Mouse (Mus musculus): ENCODE measurements around the gene Hic1. TPM values are rescaled to one million over a fixed set of nuclear protein-coding genes. Genes with fewer than 3 reads are reported as not detected.
A peak's percentile ranks its signal among the peaks of the same experiment; 100 is the strongest.

The Hic1 gene
- polyA plus RNA-seq, 1 experiment = 20.7 TPM

DNA sequence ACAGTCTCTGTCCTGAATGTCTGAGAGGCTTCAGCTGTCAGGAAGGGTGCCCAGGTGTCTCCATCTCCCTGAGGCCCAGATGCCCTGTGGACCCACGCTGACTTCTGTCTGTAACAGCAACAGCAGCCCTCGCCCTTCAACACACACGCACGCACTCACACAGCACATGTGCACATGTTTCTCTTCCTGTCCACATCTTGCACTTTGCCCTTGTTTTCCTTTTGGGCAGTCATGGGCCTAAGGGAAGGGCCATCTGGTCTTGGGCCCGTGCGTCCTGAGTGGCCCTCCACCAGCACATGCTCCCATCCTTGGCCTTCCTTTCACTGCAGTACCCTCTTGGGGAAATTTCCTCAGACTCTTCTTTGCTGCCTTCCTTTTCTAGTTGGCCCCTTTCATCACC is 5.9 kb downstream of the Hic1 start:
- H3K4me3 ChIP-seq (ENCODE audit: insufficient read depth, low read length) = no peak overlapping the region
- no peak for TF ChIP-seq CTCF (IDR thresholded peaks at IDR 0.05; ENCODE audit: borderline replicate concordance, insufficient read depth, low read length)
- peak; percentile 32 for TF ChIP-seq POLR2A (IDR thresholded peaks at IDR 0.05; ENCODE audit: low read depth, low read length)
- no peak overlapping the region for H3K27ac ChIP-seq (ENCODE audit: insufficient read depth, low read length)
- H3K4me1 ChIP-seq (ENCODE audit: control insufficient read depth, insufficient read depth, low read length) = 0 out of 2 replicates have a peak, but pooled peaks cover 1% of the 10 kb centered on the region

DNA sequence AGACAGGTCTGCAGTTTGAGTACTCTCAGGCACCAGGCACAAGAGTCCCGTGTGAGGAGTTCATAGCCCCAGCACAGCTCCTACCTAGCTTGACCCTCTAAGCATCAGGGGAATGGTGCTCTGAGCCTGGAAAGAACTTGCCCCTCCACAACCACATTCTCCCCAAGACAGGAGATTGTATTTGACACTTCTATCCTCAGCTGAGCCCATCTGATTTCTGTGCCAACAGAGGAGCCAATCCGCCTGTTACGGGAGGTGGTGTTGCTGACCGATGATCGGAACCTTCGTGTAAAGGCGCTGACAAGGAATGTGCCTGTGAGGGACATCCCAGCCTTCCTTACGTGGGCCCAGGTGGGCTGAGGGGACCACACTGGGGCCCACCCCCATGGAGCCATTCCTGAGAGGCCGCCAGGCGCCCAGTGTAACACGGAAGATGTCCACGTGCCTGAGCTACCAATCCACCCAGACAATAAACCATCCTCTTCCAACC is 6.7 kb downstream of the Hic1 start:
- H3K4me3 ChIP-seq (ENCODE audit: insufficient read depth, low read length) = no peak overlapping the region
- peaks cover 3% of the 10 kb centered on the region; the same call in 1 of the 2 replicates for H3K4me1 ChIP-seq (ENCODE audit: control insufficient read depth, insufficient read depth, low read length)
- TF ChIP-seq POLR2A (IDR thresholded peaks at IDR 0.05; ENCODE audit: low read depth, low read length) (0 out of 2 replicates have a peak, but pooled peaks have one; percentile 25), CTCF (IDR thresholded peaks at IDR 0.05; ENCODE audit: borderline replicate concordance, insufficient read depth, low read length) (no peak)
- H3K27ac ChIP-seq (ENCODE audit: insufficient read depth, low read length) = no peak overlapping the region

GRCm38 (mm10) chr11:75161417-75162008 is 7.8 kb downstream of the Hic1 start:
- no peak for TF ChIP-seq CTCF (IDR thresholded peaks at IDR 0.05; ENCODE audit: borderline replicate concordance, insufficient read depth, low read length)
- TF ChIP-seq POLR2A (IDR thresholded peaks at IDR 0.05; ENCODE audit: low read depth, low read length) = peak; percentile 28; the same call in 1 of the 2 replicates
- Histone ChIP-seq H3K4me3 (ENCODE audit: insufficient read depth, low read length) (no peak overlapping the region), H3K27ac (ENCODE audit: insufficient read depth, low read length) (0 out of 2 replicates have a peak overlapping the region, but pooled peaks have one; percentile 12), H3K4me1 (ENCODE audit: control insufficient read depth, insufficient read depth, low read length) (peaks cover 11% of the 10 kb centered on the region)

- H3K4me3 ChIP-seq (ENCODE audit: insufficient read depth, low read length) = no peak overlapping the region
- TF ChIP-seq POLR2A (IDR thresholded peaks at IDR 0.05; ENCODE audit: low read depth, low read length) (no peak), CTCF (IDR thresholded peaks at IDR 0.05; ENCODE audit: borderline replicate concordance, insufficient read depth, low read length) (no peak)
- H3K4me1 ChIP-seq (ENCODE audit: control insufficient read depth, insufficient read depth, low read length) = peaks cover 15% of the 10 kb centered on the region
- H3K27ac ChIP-seq (ENCODE audit: insufficient read depth, low read length) = peak overlapping the region; percentile 0; the same call in 1 of the 2 replicates
Measured at GRCm38 (mm10) chr11:75160954-75161353, 8.4 kb downstream of the Hic1 start.

GRCm38 (mm10) chr11:75159564-75159963 is 9.8 kb downstream of the Hic1 start:
- Histone ChIP-seq H3K27ac (ENCODE audit: insufficient read depth, low read length) (no peak overlapping the region), H3K4me1 (ENCODE audit: control insufficient read depth, insufficient read depth, low read length) (peaks cover 17% of the 10 kb centered on the region), H3K4me3 (ENCODE audit: insufficient read depth, low read length) (no peak overlapping the region)
- no peak for TF ChIP-seq POLR2A (IDR thresholded peaks at IDR 0.05; ENCODE audit: low read depth, low read length)
- TF ChIP-seq CTCF (IDR thresholded peaks at IDR 0.05; ENCODE audit: borderline replicate concordance, insufficient read depth, low read length) = peak; percentile 53; the same call in 1 of the 2 replicates

DNA sequence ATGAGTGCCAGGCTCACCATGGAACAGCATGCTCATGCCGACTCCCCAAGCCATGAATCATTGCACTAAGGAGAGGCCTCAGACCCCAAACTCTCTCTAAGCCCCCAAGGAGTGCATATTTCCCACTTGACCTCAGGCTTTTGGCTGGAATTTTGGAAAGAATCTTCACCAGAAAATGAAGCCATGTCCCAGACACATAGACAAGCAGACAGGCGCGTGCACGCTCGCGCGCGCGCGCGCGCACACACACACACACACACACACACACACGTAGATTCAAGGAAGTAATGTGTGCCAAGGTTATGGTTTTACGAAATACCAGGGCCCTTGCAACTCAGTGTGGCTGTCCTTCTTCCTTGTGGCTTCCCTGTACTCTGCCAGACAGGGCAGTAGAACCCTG is 10.9 kb downstream of the Hic1 start:
- peaks cover 17% of the 10 kb centered on the region for H3K4me1 ChIP-seq (ENCODE audit: control insufficient read depth, insufficient read depth, low read length)
- H3K4me3 ChIP-seq (ENCODE audit: insufficient read depth, low read length) = no peak overlapping the region
- no peak for TF ChIP-seq CTCF (IDR thresholded peaks at IDR 0.05; ENCODE audit: borderline replicate concordance, insufficient read depth, low read length)
- no peak for TF ChIP-seq POLR2A (IDR thresholded peaks at IDR 0.05; ENCODE audit: low read depth, low read length)
- peak overlapping the region; percentile 34; the same call in 1 of the 2 replicates for H3K27ac ChIP-seq (ENCODE audit: insufficient read depth, low read length)

DNA sequence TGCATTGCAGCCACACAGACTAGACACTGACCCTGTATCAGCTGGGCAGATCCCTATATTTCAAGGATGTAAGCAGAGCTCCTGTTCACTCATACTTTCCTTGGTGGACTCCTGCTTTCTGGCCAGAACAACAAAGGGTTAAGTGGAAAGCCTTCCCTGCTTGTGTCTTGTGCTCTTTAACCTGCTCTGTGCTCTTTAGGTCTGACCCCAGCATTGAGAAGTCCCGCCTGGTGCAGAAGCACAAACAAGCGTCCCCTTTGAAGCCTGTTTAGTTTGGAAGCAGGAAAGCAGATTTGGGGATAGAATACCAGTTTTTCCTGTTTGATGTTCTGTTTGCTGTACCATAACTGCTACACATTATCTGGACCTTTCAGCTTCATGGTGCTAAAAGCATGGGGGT is 11.4 kb downstream of the Hic1 start:
- Histone ChIP-seq H3K4me3 (ENCODE audit: insufficient read depth, low read length) (no peak overlapping the region), H3K27ac (ENCODE audit: insufficient read depth, low read length) (peak overlapping the region; percentile 34), H3K4me1 (ENCODE audit: control insufficient read depth, insufficient read depth, low read length) (peaks cover 21% of the 10 kb centered on the region)
- TF ChIP-seq CTCF (IDR thresholded peaks at IDR 0.05; ENCODE audit: borderline replicate concordance, insufficient read depth, low read length) (no peak), POLR2A (IDR thresholded peaks at IDR 0.05; ENCODE audit: low read depth, low read length) (no peak)

DNA sequence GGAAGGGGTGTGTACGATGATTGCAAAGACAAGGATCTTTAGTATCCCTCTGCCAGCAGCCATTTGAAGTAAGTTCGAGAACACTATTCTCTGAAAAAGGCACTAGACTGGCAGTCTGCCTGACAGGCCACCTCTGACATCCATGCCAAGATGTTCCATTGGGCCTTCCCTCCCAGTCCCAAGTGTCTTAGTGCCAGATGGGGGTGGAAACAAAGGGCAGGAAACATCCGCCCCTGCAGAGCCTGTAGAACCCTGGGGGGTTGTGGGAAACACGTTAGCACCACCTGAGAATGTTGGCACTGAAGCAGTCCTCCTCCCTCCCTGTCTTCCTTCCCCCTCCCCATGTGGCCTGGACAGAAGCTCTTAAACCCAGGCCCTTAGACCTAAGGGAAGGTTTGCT is 12.3 kb downstream of the Hic1 start:
- no peak overlapping the region for H3K27ac ChIP-seq (ENCODE audit: insufficient read depth, low read length)

DNA sequence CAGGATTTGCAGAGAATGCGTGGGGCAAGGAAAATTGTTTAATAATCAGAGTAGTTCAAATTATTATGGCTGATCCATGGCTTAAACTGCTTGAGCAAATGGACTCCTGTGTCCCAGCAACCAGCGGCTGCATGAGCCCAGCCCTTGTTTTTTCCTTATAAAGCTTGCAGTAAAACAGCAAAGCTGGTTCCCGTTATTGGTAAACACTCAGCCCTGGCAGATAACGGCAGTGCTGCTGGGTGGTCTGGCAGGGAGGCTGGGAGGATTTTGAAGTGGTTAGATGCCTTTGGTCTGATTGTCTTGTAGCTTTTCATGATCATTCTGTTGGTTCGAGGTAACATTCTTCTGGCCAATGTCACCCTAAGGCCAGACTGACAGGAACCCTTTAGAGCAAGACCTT is 12.9 kb downstream of the Hic1 start:
- peaks cover 21% of the 10 kb centered on the region for H3K4me1 ChIP-seq (ENCODE audit: control insufficient read depth, insufficient read depth, low read length)
- TF ChIP-seq CTCF (IDR thresholded peaks at IDR 0.05; ENCODE audit: borderline replicate concordance, insufficient read depth, low read length) = no peak
- no peak for TF ChIP-seq POLR2A (IDR thresholded peaks at IDR 0.05; ENCODE audit: low read depth, low read length)
- H3K27ac ChIP-seq (ENCODE audit: insufficient read depth, low read length) = peak overlapping the region; percentile 76

More for the DNA sequence above, 12.3 kb downstream of the Hic1 start:
- Histone ChIP-seq H3K4me3 (ENCODE audit: insufficient read depth, low read length) (no peak overlapping the region), H3K4me1 (ENCODE audit: control insufficient read depth, insufficient read depth, low read length) (peaks cover 21% of the 10 kb centered on the region)
- TF ChIP-seq POLR2A (IDR thresholded peaks at IDR 0.05; ENCODE audit: low read depth, low read length) (no peak), CTCF (IDR thresholded peaks at IDR 0.05; ENCODE audit: borderline replicate concordance, insufficient read depth, low read length) (no peak)

DNA sequence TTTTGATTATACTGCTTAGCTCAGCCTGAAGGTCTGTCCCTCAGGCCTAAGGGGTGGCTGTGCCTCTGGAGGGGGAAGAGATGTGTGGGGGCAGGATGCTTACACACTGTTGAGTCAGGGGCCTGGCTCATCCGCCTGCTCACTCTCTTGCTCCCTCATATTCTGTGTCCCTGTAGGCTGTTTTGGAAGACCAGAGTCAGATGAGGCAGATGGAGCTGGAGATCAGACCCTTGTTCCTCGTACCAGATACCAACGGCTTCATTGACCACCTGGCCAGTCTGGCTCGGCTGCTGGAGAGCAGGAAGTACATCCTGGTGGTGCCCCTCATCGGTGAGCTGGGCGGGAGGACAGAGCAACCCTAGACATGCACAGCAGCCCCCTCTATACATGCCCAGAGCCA is 13.3 kb downstream of the Hic1 start:
- no peak for TF ChIP-seq POLR2A (IDR thresholded peaks at IDR 0.05; ENCODE audit: low read depth, low read length)
- TF ChIP-seq CTCF (IDR thresholded peaks at IDR 0.05; ENCODE audit: borderline replicate concordance, insufficient read depth, low read length) = no peak
- Histone ChIP-seq H3K27ac (ENCODE audit: insufficient read depth, low read length) (peak overlapping the region; percentile 76), H3K4me3 (ENCODE audit: insufficient read depth, low read length) (no peak overlapping the region), H3K4me1 (ENCODE audit: control insufficient read depth, insufficient read depth, low read length) (peaks cover 21% of the 10 kb centered on the region)

More for the DNA sequence above, 12.9 kb downstream of the Hic1 start:
- no peak overlapping the region for H3K4me3 ChIP-seq (ENCODE audit: insufficient read depth, low read length)
